Mouse (Mus musculus): ENCODE measurements at regions not wholly inside any gene's neighbourhood (a gene's known extent, or its start where the extent isn't known, plus 50 kb on each side); places are given as distances from the start of the nearest gene placed in this dataset.

DNA sequence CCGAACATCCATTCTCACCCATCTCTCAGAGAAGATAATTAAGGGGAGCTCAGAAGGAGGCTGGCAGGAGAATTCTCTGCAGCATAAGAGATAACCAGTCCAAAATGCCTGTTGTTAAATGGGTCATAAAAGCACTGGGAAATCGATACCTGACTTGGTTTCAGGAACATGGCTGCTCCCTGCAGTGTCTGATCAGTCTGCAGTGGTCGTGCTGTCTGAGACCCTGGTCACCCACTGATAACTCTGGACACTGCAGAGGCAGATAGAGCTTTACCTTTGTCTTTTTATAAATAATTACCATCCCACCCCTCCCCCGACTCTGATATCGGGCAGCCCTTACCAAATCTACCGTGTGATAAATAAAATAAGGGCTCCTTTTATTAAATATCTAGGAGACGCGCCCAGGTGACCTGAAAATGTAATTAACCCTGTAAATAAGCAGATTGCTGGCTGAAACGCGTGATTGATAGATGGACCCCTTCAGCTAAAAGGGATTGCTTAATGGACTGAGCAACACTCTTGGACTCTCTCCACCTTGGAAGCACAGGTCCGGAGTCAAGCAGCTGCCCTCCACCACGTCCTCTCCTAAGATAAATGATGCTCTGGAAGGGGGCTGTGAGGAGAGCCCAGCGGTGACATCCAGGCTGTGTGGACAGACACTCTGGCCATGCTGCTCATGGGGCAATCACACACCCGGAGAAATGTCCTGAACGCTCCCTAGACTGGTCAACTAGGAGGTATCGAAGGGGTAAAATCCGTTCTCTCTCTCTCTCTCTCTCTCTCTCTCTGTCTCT lies 384.4 kb downstream of the Mtx2 start:
- in situ Hi-C loops (cut with MboI, MseI): no loop called here

DNA sequence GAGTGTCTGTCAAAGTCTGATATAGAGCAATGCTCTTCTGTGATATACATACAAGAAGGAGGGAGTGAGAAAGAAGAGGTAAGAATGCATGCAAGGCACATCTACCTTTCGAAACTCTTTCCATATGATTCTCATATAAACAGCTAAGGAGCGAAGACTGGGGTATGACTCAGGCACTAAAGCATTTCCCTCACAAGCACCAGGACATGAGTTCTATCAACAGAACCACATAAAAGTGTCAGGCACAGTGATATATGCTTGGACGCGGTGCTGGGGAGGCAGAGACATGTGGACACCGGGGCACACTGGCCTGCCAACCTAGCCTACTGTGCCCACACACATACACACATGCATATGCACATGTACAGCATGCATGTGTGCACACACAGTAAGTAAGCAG lies 391.3 kb downstream of the Mtx2 start:
- in situ Hi-C loops (cut with MboI, MseI): no loop called here

DNA sequence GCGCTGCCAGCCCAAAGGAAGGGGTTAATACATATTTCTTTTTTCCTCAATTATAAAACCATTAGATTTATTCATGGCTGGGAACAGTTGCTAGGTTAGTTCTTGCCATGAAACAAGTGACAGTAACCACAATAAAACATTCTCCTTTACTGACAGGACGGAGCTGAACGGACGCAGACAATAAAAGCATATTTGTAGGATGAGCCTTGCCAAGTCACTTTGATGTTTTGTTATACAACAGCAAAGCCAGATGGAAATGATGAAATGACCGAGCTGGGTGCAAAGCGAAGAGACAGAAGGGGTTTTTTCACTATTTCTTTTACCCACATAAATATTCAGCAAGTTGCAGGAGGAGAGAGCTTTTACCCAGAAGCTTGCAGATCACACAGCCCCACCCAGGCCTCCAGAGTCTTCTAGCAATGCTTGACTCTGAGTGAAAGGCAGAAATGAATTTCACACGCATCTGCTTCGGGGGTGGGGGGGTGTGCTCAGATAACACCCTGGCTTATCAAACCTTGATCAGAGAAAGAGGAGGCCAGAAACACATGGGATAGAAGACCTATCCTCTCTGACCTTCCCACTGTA lies 395.3 kb downstream of the Mtx2 start:
- in situ Hi-C loops (cut with MboI, MseI): no loop called here

DNA sequence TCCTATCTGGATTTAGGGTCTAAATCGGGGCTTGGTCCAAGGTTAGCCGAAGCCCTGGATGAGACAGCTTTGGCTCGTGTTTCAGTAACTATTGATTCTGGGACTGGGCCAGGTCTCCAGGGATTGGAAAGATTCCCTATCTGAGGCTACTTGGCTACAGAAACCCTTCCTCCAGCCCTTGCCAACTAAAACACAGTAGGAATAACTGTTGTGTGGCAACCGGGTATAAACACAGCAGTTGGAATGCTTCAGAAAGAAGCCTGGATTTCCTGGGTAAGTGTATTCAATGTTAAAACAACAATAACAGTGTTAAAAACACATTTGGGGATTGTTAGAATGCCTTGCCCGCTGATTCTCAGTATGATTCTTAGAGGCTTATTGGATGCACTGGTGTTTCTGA lies 398.8 kb downstream of the Mtx2 start:
- in situ Hi-C loops (cut with MboI, MseI): no loop called here

DNA sequence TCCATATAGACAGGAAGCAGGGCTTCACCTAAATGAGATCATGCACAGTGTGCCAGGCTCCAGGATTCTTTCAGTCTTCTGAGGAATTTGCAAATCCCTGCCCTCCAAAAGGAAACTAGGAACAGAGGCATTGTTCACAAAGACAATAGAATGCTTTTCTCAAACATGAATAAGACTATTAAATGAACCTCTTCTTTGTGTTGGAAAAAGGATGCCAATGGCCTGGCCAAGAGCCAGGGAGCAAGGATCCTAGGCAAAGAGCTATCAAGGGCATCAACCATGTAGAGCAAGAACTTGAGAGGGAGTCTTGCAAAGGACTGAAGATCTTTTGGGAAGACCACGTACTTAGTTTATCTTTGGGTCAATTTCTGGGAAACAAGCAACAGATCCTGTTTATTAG lies 415.4 kb downstream of the Mtx2 start:
- in situ Hi-C loops (cut with MboI, MseI): no loop called here

DNA sequence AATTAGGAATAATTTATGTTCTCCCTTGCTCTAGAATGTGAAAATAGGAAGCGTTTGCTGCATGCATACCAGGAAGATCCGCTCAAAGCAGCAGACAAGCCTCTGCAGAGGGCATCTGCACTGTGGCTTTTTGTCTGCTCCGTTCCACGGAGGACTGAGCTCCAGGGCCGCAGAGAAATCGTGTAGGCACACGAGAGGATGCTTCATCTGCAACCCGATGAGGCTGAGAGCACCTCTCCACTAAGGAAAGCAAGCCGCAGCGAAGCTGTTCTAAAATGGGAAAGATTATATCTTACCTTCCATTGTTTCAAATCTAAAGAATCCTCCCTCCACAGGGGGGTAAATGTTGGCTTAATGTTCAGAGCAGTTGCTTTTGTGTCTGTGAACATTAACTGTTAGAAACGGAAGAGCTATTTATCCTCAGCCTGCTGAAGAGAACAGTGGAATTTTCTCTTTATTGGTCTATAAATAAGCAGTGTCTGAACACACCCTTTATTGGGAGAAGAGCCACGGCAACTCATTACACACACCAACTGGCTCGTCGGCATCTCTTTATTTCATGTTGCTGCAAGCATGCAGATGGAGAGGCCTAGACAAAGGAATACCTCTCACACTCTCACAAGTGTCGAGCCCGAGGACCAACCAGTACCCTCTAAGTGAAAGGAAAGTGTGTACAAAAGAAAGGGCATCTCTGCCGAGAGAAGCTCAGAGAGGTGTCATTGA lies 414.6 kb upstream of the Hnrnpa3 start:
- in situ Hi-C loops (cut with MboI, MseI): no loop called here

DNA sequence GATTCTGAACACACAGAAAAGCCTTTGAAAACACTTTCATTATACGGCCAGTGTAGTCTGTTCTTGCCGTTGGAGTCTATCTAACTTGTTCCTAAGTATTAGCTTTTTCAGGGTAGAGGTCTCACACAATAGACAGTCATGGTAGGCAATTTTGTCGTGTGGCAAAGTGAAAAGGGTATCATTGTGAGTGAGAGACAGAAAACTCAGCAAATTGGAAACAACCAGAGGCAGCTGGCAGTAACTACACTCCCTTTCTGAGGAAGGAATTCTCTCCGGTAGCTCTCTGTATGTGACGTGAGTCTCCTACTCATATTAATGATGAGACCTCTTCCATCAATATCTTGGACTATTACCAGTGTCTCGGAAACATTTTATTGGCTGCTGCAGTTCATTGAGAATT lies 413.8 kb upstream of the Hnrnpa3 start:
- in situ Hi-C loops (cut with MboI, MseI): no loop called here

DNA sequence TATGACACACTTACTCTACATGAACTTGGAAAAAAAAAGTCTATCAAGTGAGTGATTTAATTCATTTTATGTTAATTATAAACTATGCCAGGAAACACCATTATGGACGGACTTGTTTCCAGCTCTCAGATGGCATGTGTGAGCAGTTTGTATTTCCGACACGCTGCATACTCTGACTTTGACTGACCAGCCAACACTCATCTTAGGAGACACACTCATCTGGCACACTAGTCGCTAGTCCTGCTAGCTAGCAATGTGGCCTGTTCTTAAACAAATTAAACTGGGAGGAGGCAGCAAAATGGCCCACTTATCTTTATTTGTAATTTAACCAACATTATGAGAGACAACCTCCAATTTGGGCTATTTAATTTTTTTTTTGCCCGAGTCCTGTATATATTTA lies 413.4 kb upstream of the Hnrnpa3 start:
- in situ Hi-C loops (cut with MboI, MseI): no loop called here

DNA sequence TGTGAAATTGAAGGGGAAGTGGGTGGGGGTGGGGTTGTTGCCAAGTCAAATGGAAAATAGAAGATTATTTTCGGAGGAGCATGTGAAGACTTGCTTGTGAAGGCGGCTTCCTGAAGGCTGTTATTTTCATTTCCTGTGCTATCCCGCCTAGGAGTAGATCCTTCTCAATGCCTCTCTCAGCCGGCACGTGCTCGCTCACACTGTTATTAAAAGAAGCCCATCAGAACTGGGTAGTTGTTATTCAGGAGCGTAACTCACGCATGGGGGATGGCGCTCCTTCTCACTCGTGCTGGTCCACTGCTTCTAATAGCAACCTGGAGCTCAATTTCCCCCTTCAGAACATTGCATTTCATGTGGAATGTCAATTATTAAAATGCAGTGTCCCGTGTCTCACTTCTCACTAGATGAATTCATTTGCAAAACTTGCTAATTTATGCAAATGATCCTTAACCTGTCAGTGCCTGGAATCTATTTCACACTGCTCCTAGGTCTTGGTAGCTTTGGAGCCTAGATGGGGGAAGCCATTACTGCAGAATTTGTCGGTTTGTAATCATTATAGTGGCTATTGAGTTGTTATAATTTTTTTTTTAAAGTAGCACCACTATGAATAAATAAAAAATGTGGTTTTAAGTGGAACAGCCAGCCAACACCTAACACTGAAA lies 412.8 kb upstream of the Hnrnpa3 start:
- in situ Hi-C loops (cut with MboI, MseI): no loop called here

DNA sequence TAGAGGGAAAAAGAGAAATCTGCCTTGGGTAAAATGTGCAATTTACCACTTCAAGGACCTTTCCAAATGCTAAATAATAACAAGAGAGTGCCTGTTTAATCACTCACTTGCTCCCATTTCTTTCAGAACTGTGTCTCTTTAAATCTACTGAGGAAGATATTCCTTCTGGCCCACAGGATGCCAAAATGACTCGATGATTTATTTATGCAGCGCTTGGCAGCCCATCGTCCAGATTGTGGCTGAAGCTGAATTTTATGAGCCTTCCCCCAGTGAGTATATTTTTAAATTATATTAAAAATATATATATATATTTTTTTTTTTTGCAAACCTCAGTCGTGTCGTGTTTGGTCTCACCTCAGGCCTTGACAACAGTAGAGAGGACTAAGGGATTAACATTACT lies 410.8 kb upstream of the Hnrnpa3 start:
- in situ Hi-C loops (cut with MboI, MseI): no loop called here

DNA sequence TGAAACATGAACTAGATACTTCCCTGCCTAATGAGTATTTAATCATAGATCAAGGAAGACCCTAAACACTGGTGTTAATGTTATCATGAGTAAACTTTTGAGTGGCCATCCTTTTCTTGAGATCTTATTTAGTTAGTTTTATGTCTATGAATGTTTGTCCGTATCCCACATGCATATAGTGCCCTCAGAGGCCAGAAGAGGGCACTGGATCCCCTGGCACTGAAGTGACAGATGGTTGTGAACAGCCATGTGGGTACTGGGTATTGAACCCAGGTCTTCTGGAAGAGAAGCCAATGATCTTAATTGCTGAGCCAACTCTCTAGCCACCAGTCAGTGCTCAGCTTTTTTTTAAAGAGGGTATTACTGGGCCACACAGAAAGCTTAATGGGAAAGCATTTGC lies 408.6 kb upstream of the Hnrnpa3 start:
- in situ Hi-C loops (cut with MboI, MseI): loop anchor here (10.0 to 25.0 kb wide), 2 partner anchors 54 to 1438 kb away; no protein-coding TSS in a partner anchor

DNA sequence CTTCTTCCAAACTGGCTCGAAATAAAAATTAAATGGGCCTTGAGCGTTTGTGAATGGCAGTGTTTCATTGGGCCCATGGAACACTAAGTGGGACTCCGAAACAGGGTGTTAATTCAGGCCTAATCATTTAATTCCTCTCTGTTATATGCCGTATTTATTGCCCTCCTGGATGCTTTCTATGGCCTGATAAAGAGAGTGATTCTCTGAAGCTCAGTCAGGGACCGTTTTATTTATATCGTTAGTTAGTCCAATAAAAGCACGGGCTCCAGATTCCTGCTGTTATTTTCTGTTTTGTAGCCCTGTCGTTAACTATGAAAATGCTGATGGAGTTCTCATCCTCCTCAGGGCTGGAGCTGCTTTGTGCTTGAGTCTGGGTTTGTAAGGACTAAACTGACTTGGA lies 406.2 kb upstream of the Hnrnpa3 start:
- in situ Hi-C loops (cut with MboI, MseI): loop anchor here (10.0 to 25.0 kb wide), 2 partner anchors 52 to 1441 kb away; no protein-coding TSS in a partner anchor

DNA sequence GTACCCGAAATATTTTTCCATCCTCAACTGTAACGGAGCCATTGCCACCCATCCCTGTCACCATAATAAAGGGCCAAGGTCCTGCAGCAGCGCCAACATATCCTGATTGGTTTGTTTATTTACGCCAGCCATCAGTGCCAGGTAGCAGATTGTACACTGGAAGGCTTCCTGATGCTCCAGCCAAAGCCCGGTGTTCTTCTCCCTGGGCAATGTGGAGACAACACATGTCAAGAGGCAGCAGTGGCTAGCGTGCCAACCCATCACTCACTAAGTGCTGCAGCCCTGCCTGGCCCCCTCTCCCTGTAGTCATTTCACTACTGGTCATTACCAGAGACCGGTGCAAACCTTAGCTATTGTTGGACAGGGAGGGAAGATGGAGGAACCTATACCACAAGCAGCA lies 393.8 kb upstream of the Hnrnpa3 start:
- in situ Hi-C loops (cut with MboI, MseI): loop anchor here (25.0 kb wide), 1 partner anchor 1453 kb away; no protein-coding TSS in a partner anchor

DNA sequence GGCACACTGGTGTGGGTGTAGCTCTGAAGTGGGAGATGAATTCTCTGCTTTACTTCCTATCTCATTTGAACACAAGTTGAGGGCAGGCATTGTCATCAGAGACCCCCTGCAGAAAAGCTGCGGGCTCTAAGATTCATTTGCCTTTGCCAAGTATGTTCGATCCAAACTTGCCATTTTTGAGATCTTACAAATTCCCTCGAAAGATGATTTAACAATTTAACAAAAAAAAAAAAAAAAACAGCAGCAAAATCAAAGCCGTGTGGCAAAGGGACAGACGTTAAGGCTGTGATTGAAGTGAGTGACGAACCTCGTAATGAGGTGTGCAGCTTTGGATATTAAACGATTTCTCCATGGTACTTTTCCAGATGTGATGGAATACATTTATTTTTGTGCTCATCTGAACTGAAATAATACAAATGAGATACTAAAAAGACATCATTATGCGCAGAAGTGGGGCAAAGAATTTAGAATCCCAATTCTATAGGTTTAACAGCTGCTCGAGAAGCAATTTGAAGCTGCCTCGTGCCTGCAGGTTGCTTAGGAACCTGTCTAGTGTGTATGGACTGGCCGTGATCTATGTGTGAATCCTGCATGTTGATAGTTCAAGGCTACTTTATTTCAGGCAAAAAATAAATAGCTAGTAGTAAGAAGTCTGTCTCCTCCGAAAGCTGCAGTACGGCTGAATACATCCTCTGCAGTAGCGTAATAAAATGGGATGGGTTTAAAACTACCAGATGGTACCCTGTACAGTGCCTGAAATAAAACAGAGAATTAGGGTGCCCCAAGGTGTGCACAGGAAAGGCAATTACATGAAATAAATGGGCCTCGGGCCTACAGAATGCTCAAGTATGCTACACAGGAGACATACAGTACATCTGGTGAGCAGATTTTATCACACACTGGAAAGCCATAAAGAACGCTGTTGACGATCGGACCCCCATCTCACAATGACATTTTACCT lies 393.0 kb upstream of the Hnrnpa3 start:
- in situ Hi-C loops (cut with MboI, MseI): loop anchor here (25.0 kb wide), 1 partner anchor 1454 kb away; no protein-coding TSS in a partner anchor

DNA sequence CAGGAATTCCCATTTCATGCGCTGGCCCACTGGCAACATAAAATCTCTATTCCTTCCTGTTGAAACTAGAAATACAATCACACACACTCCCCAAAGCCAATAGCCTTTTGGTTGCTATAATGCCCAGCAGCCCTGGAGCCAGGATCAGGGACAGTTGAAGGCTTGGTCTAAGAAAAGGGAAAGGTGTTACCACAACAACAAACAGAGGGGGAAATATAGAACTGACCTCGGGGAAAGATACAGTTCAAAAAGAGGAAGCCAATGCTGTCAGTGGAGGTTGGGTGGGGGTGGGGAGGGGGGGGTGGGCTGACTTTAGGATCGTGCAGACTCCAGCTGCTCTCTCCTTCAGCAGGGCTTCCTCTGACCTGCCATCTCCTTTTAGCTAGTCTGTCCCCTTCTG lies 391.1 kb upstream of the Hnrnpa3 start:
- in situ Hi-C loops (cut with MboI, MseI): loop anchor here (25.0 kb wide), 1 partner anchor 1456 kb away; no protein-coding TSS in a partner anchor

DNA sequence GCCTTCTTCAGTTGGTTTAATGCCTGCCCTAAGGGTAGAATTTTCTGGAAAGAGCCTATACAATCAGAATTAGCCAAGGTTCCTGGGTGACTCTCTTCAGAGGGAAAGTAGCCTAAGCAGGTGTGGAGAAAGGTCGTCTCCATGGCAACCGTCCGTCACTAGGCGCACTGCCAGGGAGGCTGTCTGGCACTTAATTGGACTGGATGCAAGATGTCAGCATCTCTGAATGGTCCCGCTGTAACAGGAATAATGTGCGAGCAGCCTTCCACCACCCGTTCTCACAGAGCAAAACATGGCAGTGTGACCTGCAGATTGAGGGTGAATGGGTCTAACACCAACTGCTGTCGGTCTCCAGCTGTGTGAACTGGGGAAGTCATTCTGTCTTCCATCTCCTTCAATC lies 389.6 kb upstream of the Hnrnpa3 start:
- in situ Hi-C loops (cut with MboI, MseI): loop anchor here (25.0 kb wide), 1 partner anchor 1457 kb away; no protein-coding TSS in a partner anchor

DNA sequence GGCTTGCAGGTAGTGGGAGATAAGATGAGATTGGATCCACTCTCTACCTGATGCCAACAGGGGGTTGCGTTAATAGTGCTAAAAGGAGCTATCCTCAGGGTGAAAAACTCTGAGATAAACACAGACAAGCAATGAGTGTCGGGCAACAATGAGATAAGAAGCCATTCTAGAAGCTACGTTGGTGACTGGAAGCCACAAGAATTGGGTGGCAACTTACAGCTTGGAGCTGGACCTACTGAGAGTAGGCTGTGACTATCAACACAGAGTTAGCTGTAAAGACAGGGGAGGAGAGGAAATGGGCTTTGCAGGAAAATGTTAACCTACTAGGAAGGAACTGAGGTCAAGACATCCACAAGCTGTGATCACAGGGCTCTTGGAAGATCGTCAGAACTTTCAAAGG lies 388.9 kb upstream of the Hnrnpa3 start:
- in situ Hi-C loops (cut with MboI, MseI): loop anchor here (25.0 kb wide), 1 partner anchor 1458 kb away; no protein-coding TSS in a partner anchor

DNA sequence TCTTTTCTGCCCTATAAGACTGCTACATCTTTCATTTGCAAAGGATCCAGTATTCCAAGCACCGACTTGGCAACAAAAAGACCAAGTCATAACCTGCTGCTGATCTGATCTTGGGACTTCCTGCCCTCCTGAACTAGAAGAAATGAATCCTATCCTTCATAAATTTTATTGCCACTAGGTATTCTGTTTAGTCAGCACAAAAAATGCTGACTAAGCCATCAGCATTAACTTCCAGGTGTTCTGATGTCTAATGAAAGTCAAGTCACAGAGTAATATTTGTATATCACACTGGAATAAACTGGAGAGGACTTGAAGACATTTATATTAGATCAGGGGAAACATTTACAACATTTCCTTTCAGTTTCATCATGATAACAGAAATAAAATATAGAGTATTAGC lies 371.2 kb upstream of the Hnrnpa3 start:
- in situ Hi-C loops (cut with MboI, MseI): no loop called here

DNA sequence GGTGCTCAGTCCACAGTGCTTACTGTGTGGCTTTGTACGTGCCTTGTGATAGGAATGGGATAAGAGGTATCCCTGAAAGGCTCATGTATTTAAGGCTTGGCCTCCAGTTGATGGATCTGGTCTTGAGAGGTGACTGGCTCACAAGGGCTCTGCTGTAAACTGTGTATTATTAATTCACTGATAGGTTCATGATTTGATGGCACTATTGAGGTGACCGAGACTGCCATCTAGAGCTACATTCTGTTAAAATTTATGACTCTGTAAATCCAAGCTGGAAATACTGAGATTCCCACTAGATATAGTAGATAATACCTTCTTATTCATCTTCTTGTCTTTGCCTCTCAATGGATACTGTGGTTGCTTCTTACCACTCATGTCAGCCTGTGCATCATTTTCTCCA lies 367.4 kb upstream of the Hnrnpa3 start:
- in situ Hi-C loops (cut with MboI, MseI): no loop called here

DNA sequence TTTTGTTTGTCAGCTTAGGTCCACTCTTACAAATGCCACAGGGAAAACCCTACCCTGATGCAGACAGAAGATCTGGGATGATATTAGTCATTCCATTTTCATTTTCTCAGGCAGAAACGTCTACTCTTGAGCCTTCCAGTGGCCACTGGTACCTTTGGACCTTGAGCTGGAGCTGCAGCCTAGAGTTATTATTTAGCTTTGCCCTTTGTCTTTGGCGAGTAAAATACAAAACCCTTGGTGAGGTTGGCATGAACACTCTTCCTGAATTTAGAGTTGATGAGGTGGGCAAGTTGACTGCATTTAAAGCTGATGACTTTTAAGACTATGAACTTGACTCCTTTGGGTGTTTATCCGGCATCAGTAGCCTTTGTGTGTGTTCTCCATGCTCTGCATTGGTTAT lies 352.2 kb upstream of the Hnrnpa3 start:
- in situ Hi-C loops (cut with MboI, MseI): loop anchor here (10.0 kb wide), 1 partner anchor 52 kb away; no protein-coding TSS in a partner anchor

DNA sequence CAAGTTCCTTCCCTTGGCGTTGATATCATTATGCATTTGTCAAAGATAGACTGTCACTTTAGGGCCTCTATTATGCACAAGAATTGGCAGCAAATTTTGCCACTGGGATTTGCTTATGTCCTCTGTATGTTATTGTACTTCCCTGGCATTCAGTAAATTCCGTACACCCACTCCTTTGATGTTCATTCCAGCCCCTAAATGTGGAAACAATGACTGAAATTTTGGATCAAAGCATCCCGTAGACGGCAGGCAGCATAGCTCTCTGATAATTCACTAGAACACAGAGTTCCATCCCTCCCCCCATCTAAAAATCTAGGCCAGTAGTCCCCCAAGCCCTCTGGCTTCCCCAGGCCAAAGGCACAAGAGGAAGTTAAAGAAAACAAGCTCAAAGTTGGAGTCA lies 347.9 kb upstream of the Hnrnpa3 start:
- in situ Hi-C loops (cut with MboI, MseI): no loop called here

All from T-helper 2 cell (primary cell).